Mouse (Mus musculus): ENCODE data around the gene Podn. TPM values are rescaled to one million over a fixed set of nuclear protein-coding genes. Genes with fewer than 3 reads are reported as not detected.
"Not testable (repeated sequence)": the region's sequence is repeated elsewhere in the genome, so short reads cannot be mapped to it uniquely, and the experiment has no call there.

Podn gene
- polyA plus RNA-seq (2015; fragmentation: Nextera tagmentation; extraction: Ambion mirVana), result 0.14 and 0.30 TPM in 2 replicates

DNA sequence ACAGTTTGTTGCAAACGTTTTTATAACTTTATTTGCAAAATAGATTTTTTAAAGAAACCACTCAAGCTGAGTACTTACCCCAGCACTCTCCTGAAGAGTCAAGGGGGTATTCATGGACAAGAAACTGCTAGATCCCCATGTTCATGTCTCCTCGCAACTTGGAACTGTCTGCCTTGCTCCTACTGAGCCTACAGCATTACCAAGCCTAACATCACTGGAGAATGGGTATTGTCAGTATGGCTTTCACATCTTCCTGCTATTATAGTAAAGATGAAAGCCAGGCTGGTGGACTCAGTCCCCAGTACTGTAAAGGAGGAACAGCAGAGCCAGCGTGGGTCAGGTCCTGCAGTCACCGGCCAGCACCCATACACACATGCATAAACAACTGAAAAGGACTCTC, at the start of gene Podn:
Gene Podn, minus strand, starts transcription at position 101 of the 400 bp plus-strand sequence.
- Histone ChIP-seq H3K4me3 (ENCODE audit: low read depth, low read length) (no peak within 1 kb of the TSS), H3K9ac (ENCODE audit: low read depth, low read length) (no peak within 1 kb of the TSS), H3K4me2 (ENCODE audit: low read depth, low read length) (no peak within 1 kb of the TSS), H3K9me3 (replicated peaks; ENCODE audit: control insufficient read depth, low read length) (no peaks in the 10 kb centered on the region), H3K27ac (ENCODE audit: low read length) (no peak within 1 kb of the TSS), H3K4me1 (ENCODE audit: control insufficient read depth, low read depth, low read length) (no peaks in the 10 kb centered on the region), H3K36me3 (ENCODE audit: control insufficient read depth, insufficient read depth) (no peaks in the 10 kb centered on the region; the same call in 1 of the 2 replicates), H3K27me3 (ENCODE audit: control insufficient read depth, insufficient read depth, low read depth, low read length) (no peaks in the 10 kb centered on the region)
- 67% methylated on average over 4 of the region's 4 CpGs for WGBS (ENCODE audit: insufficient replicate concordance)
- ATAC-seq (ENCODE audit: low read depth), result no peak

DNA sequence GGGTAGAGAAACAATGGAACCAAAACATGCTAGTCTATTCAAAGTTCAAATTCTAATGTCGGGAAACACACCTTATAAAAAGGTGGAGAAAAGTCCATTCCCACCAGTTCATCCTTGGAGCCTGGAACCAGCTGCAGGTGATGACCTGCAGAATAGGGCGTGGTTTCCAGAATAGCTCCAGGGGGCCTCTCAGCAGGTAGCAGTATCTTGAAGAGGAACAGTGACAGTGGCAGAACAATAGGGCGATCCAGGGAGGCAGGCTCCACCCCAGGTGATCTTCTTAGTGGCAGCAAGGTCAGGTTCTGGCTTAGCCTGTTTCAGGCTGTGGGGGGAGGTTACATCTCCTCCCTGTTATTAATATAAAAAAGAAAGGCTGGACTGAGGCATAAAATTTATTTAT, 49.3 kb upstream of the Podn start:
- H3K9ac ChIP-seq (ENCODE audit: low read depth, low read length); H3K4me1 ChIP-seq (ENCODE audit: control insufficient read depth, low read depth, low read length); H3K27me3 ChIP-seq (ENCODE audit: control insufficient read depth, insufficient read depth, low read depth, low read length); H3K4me2 ChIP-seq (ENCODE audit: low read depth, low read length); ATAC-seq (ENCODE audit: low read depth); H3K36me3 ChIP-seq (ENCODE audit: control insufficient read depth, insufficient read depth); H3K27ac ChIP-seq (ENCODE audit: low read length); H3K9me3 ChIP-seq (replicated peaks; ENCODE audit: control insufficient read depth, low read length); H3K4me3 ChIP-seq (ENCODE audit: low read depth, low read length): not testable (repeated sequence)
- 37% methylated on average over 3 of the region's 3 CpGs for WGBS (ENCODE audit: insufficient replicate concordance)

DNA sequence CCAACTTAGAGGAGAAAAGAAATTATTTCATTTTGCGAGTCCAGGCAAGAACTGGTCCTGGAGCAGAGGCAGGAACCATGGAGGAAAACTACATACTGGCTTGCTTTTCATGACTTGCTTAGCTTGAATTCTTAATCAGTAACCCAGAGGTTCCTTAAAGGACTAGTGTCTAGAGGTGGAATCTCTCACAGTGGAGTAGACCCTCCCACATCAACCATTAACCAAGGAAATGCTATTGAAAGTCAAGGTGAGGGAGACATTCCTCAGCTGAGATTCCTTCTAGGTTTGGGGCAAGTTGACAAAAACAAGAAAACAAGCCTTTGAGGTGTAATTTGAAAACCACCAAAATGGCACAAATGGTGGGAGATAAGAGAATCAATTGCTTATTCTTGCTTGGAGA, 48.6 kb upstream of the Podn start, which contains the start of gene Scp2:
Gene Scp2, minus strand, starts transcription at position 119 of the 400 bp plus-strand sequence.
- Histone ChIP-seq H3K27me3 (ENCODE audit: control insufficient read depth, insufficient read depth, low read depth, low read length) (no peaks in the 10 kb centered on the region), H3K27ac (ENCODE audit: low read length) (no peak within 1 kb of the TSS), H3K4me1 (ENCODE audit: control insufficient read depth, low read depth, low read length) (no peaks in the 10 kb centered on the region), H3K9ac (ENCODE audit: low read depth, low read length) (no peak within 1 kb of the TSS), H3K4me2 (ENCODE audit: low read depth, low read length) (no peak within 1 kb of the TSS), H3K9me3 (replicated peaks; ENCODE audit: control insufficient read depth, low read length) (no peaks in the 10 kb centered on the region), H3K36me3 (ENCODE audit: control insufficient read depth, insufficient read depth) (no peaks in the 10 kb centered on the region), H3K4me3 (ENCODE audit: low read depth, low read length) (no peak within 1 kb of the TSS)
- no peak for ATAC-seq (ENCODE audit: low read depth)
- WGBS (ENCODE audit: insufficient replicate concordance), result 76% methylated on average over 1 of the region's 1 CpGs

DNA sequence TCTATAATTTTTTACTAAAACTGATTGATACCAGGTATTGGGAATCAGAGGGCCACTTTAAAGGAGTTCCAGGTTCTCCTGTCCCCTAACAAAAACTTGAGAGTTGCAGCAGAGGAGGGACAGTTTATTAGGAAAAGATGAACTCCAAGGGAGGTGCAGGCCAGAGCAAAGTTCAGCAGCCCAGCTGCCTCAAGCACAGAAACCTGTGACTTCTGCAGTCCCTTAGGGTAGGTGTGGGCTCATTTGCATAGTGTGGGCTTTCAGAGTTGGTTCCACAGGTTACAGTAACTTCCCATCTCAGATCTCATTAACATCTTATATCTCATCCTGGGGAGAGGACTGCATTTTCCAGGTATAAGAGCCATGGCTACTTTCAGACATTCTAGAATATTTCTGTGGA, 47.5 kb upstream of the Podn start:
- no peak overlapping the region for H3K4me2 ChIP-seq (ENCODE audit: low read depth, low read length)
- H3K36me3 ChIP-seq (ENCODE audit: control insufficient read depth, insufficient read depth), result no peaks in the 10 kb centered on the region
- no peak overlapping the region for H3K9ac ChIP-seq (ENCODE audit: low read depth, low read length)
- H3K9me3 ChIP-seq (replicated peaks; ENCODE audit: control insufficient read depth, low read length), result no peaks in the 10 kb centered on the region
- no peak overlapping the region for H3K4me3 ChIP-seq (ENCODE audit: low read depth, low read length)
- H3K27ac ChIP-seq (ENCODE audit: low read length), result no peak overlapping the region
- no peak for ATAC-seq (ENCODE audit: low read depth)
- no peaks in the 10 kb centered on the region for H3K27me3 ChIP-seq (ENCODE audit: control insufficient read depth, insufficient read depth, low read depth, low read length)
- no peaks in the 10 kb centered on the region for H3K4me1 ChIP-seq (ENCODE audit: control insufficient read depth, low read depth, low read length)

DNA sequence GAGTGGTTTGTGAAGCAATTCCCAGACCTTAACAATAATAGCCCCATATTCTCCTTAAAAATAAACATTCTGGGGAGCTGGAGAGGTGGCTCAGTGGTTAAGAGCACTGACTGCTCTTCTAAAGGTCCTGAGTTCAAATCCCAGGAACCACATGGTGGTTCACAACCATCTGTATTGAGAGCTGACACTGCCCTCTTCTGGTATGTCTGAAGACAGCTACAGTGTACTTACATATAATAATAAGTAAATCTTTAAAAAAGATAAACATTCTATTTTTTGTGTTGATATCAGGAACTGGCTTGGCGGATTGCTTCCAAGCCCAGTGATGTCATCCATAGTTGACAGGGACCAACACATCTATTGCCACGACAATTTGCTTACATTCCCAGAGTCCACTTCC, 46.9 kb upstream of the Podn start:
- H3K4me3 ChIP-seq (ENCODE audit: low read depth, low read length); H3K36me3 ChIP-seq (ENCODE audit: control insufficient read depth, insufficient read depth); H3K27ac ChIP-seq (ENCODE audit: low read length); H3K4me2 ChIP-seq (ENCODE audit: low read depth, low read length); H3K9me3 ChIP-seq (replicated peaks; ENCODE audit: control insufficient read depth, low read length); H3K9ac ChIP-seq (ENCODE audit: low read depth, low read length); H3K27me3 ChIP-seq (ENCODE audit: control insufficient read depth, insufficient read depth, low read depth, low read length); H3K4me1 ChIP-seq (ENCODE audit: control insufficient read depth, low read depth, low read length); ATAC-seq (ENCODE audit: low read depth): not testable (repeated sequence)
- 64% methylated on average over 2 of the region's 2 CpGs for WGBS (ENCODE audit: insufficient replicate concordance)

DNA sequence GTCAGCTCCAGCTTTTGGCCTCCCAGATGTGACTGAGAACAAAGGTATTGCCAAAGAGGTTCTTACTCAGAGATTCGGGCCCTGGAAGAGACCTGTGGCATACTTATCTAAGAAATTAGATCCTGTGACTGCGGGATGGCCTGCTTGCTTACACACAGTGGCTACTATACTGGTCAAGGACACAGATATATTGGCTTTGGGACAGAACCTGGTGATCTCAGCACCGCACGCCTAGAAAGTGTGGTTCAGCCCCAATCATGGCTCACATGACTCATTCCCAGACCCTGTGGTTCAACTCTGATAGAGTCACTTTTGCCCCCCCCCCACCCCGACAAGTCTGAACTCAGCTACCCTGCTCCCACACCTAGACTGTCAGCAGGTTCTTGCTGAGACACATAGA, 40.7 kb upstream of the Podn start:
- Histone ChIP-seq H3K4me1 (ENCODE audit: control insufficient read depth, low read depth, low read length) (no peaks in the 10 kb centered on the region), H3K36me3 (ENCODE audit: control insufficient read depth, insufficient read depth) (no peaks in the 10 kb centered on the region), H3K4me3 (ENCODE audit: low read depth, low read length) (no peak overlapping the region), H3K9ac (ENCODE audit: low read depth, low read length) (no peak overlapping the region), H3K27ac (ENCODE audit: low read length) (no peak overlapping the region), H3K9me3 (replicated peaks; ENCODE audit: control insufficient read depth, low read length) (no peaks in the 10 kb centered on the region), H3K27me3 (ENCODE audit: control insufficient read depth, insufficient read depth, low read depth, low read length) (no peaks in the 10 kb centered on the region), H3K4me2 (ENCODE audit: low read depth, low read length) (no peak overlapping the region)
- 74% methylated on average over 5 of the region's 5 CpGs for WGBS (ENCODE audit: insufficient replicate concordance)
- no peak for ATAC-seq (ENCODE audit: low read depth)

DNA sequence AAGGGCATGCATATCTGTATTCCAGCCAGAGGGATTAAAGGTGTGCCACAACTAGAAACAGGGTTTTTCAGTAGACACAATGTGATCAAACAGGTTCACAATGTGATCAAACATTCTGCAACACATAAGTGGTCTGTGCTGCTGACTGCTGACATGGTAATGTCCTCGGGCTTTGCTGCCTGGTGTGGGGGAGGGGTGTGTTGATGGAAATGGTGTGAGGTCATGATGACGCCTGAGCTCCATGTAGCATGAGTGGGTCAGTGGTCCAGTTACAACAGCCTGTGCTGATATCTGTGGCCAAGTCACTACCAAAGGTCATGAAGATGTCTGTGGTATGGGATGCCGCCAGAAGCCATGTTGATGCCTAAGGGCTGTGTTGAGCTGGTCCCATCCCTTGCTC, 34.2 kb upstream of the Podn start:
- no peak overlapping the region for H3K4me2 ChIP-seq (ENCODE audit: low read depth, low read length)
- no peaks in the 10 kb centered on the region for H3K36me3 ChIP-seq (ENCODE audit: control insufficient read depth, insufficient read depth)
- no peaks in the 10 kb centered on the region for H3K4me1 ChIP-seq (ENCODE audit: control insufficient read depth, low read depth, low read length)
- H3K4me3 ChIP-seq (ENCODE audit: low read depth, low read length), result no peak overlapping the region
- 60% methylated on average over 3 of the region's 3 CpGs for WGBS (ENCODE audit: insufficient replicate concordance)
- no peak overlapping the region for H3K9ac ChIP-seq (ENCODE audit: low read depth, low read length)
- no peaks in the 10 kb centered on the region for H3K9me3 ChIP-seq (replicated peaks; ENCODE audit: control insufficient read depth, low read length)
- no peak overlapping the region for H3K27ac ChIP-seq (ENCODE audit: low read length)
- H3K27me3 ChIP-seq (ENCODE audit: control insufficient read depth, insufficient read depth, low read depth, low read length), result no peaks in the 10 kb centered on the region
- ATAC-seq (ENCODE audit: low read depth), result no peak

DNA sequence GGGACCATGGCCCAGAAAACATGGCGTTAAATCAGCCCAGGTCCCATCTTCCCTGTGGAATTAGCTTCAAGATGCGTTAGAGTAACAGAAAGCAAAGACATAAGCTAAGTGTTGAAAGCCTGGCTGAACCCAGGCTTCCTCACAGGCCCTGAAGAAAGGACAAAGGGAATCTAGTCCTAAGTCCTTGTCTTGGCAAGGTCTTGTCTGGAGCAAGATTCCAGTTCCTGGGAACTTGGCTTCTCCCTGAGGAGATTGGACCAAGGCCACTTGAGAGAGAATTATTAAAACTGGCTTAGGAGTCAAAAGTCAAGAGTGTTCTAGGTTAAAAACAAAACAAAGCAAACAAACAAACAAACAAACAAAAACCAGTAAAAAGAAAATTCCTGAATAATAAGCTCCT, 32.1 kb upstream of the Podn start:
- WGBS (ENCODE audit: insufficient replicate concordance), result 62% methylated on average over 2 of the region's 2 CpGs
- H3K36me3 ChIP-seq (ENCODE audit: control insufficient read depth, insufficient read depth), result no peaks in the 10 kb centered on the region
- H3K9me3 ChIP-seq (replicated peaks; ENCODE audit: control insufficient read depth, low read length), result no peaks in the 10 kb centered on the region
- H3K27ac ChIP-seq (ENCODE audit: low read length), result no peak overlapping the region
- H3K4me1 ChIP-seq (ENCODE audit: control insufficient read depth, low read depth, low read length), result no peaks in the 10 kb centered on the region
- H3K9ac ChIP-seq (ENCODE audit: low read depth, low read length), result no peak overlapping the region
- ATAC-seq (ENCODE audit: low read depth), result no peak
- no peak overlapping the region for H3K4me3 ChIP-seq (ENCODE audit: low read depth, low read length)
- no peak overlapping the region for H3K4me2 ChIP-seq (ENCODE audit: low read depth, low read length)
- H3K27me3 ChIP-seq (ENCODE audit: control insufficient read depth, insufficient read depth, low read depth, low read length), result no peaks in the 10 kb centered on the region

DNA sequence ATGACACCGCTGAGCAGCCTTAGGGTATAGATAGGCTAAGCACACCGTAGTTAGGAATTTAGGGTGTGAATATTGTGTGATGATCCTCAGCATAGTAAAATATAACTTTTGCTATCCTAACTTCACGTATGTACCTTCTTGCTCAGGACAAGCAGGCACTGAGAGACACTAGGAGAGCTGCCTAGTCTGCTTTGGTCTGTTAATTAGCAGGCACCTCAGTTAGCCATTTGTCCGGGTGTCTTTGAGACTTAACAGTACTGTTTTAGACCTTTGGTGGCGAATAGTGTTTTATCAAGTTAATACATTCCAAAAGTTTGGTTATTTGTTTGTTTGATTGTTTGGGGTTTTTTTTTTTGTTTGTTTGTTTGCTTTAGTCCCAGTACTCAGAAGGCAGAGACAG, 31.3 kb upstream of the Podn start:
- no peaks in the 10 kb centered on the region for H3K27me3 ChIP-seq (ENCODE audit: control insufficient read depth, insufficient read depth, low read depth, low read length)
- H3K9ac ChIP-seq (ENCODE audit: low read depth, low read length), result no peak overlapping the region
- no peak overlapping the region for H3K4me2 ChIP-seq (ENCODE audit: low read depth, low read length)
- H3K9me3 ChIP-seq (replicated peaks; ENCODE audit: control insufficient read depth, low read length), result no peaks in the 10 kb centered on the region
- 67% methylated on average over 5 of the region's 5 CpGs for WGBS (ENCODE audit: insufficient replicate concordance)
- no peaks in the 10 kb centered on the region for H3K4me1 ChIP-seq (ENCODE audit: control insufficient read depth, low read depth, low read length)
- H3K36me3 ChIP-seq (ENCODE audit: control insufficient read depth, insufficient read depth), result no peaks in the 10 kb centered on the region
- no peak overlapping the region for H3K27ac ChIP-seq (ENCODE audit: low read length)
- H3K4me3 ChIP-seq (ENCODE audit: low read depth, low read length), result no peak overlapping the region
- no peak for ATAC-seq (ENCODE audit: low read depth)

DNA sequence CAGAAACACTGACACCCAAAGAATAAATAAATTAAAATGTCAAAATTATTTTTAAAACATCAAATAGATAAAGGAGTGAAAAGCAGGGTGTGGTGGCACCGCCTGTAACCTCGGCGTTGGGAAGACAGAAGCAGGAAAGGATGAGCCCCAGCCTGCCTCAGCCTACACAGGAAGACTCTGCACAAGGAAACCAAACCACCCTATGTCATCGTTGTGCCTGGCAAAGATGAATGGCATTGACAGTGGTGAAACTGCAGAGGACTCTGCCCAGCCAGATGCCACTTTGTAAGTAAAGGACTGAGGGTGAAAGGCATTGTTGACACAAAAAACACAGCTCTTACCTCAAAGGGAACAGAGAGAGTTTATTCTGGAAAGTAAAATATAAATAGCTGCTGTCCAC, 30.0 kb upstream of the Podn start:
- no peak overlapping the region for H3K27ac ChIP-seq (ENCODE audit: low read length)
- H3K4me2 ChIP-seq (ENCODE audit: low read depth, low read length), result no peak overlapping the region
- ATAC-seq (ENCODE audit: low read depth), result no peak
- H3K4me1 ChIP-seq (ENCODE audit: control insufficient read depth, low read depth, low read length), result no peaks in the 10 kb centered on the region
- no peaks in the 10 kb centered on the region for H3K9me3 ChIP-seq (replicated peaks; ENCODE audit: control insufficient read depth, low read length)
- no peak overlapping the region for H3K9ac ChIP-seq (ENCODE audit: low read depth, low read length)
- WGBS (ENCODE audit: insufficient replicate concordance), result 56% methylated on average over 4 of the region's 4 CpGs
- H3K36me3 ChIP-seq (ENCODE audit: control insufficient read depth, insufficient read depth), result no peaks in the 10 kb centered on the region
- H3K27me3 ChIP-seq (ENCODE audit: control insufficient read depth, insufficient read depth, low read depth, low read length), result no peaks in the 10 kb centered on the region
- no peak overlapping the region for H3K4me3 ChIP-seq (ENCODE audit: low read depth, low read length)

Measured in liver, embryonic 16.5 days (tissue).